Mouse (Mus musculus) neural tube, embryonic 15.5 days (tissue): ENCODE data around the gene 4930402F06Rik. TPM values are rescaled to one million over a fixed set of nuclear protein-coding genes. Genes with fewer than 3 reads are reported as not detected.
A peak's percentile ranks its signal among the peaks of the same experiment; 100 is the strongest.

Source experiments
- ATAC-seq: fragments of 200-750 bp; cut with Nextera tagmentation; 2 replicates; pipeline ENCODE4 v1.8.0; 2017; ENCODE audit warnings: mild to moderate bottlenecking, moderate TSS enrichment, moderate library complexity; ENCODE audit not compliant: low FRiP score
- H3K27ac ChIP-seq: fragments of 300-500 bp; sonication (generic); replicated peaks from 2 replicates; pipeline ENCODE4 v1.5.1; 2015; ENCODE audit warnings: mild to moderate bottlenecking, inconsistent platforms
- H3K27me3 ChIP-seq: fragments of 300-500 bp; sonication (generic); replicated peaks from 2 replicates; pipeline ENCODE4 v1.6.1; 2015; ENCODE audit warnings: inconsistent platforms
- H3K36me3 ChIP-seq: fragments of 300-500 bp; sonication (generic); 2 replicates; pipeline ENCODE4 v1.6.1; 2015; ENCODE audit warnings: inconsistent platforms
- H3K4me1 ChIP-seq: fragments of 300-500 bp; sonication (generic); 2 replicates; pipeline ENCODE4 v1.6.1; 2015; ENCODE audit warnings: inconsistent platforms
- H3K4me2 ChIP-seq: fragments of 300-500 bp; sonication (generic); 2 replicates; pipeline ENCODE4 v1.6.1; 2015; ENCODE audit warnings: inconsistent platforms, mild to moderate bottlenecking, moderate library complexity
- H3K4me3 ChIP-seq: fragments of 300-500 bp; sonication (generic); replicated peaks from 2 replicates; pipeline ENCODE4 v1.5.1; 2015; ENCODE audit warnings: mild to moderate bottlenecking, inconsistent platforms
- H3K9ac ChIP-seq: fragments of 300-500 bp; sonication (generic); replicated peaks from 2 replicates; pipeline ENCODE4 v1.6.1; 2015; ENCODE audit warnings: mild to moderate bottlenecking, inconsistent platforms
- H3K9me3 ChIP-seq: fragments of 300-500 bp; sonication (generic); replicated peaks from 2 replicates; pipeline ENCODE4 v1.6.1; 2016; ENCODE audit warnings: inconsistent platforms
- WGBS: fragments of 180-500 bp; shearing (Covaris S2); methylation state at CpG from one replicate; pipeline ENCODE4 v1.1.7; 2015; ENCODE audit warnings: mixed read lengths; 5-methylcytosine and 5-hydroxymethylcytosine counted together
- polyA plus RNA-seq: library from polyadenylated mRNA; unstranded; fragments of >200 nt; fragmentation: Nextera tagmentation; extraction: Ambion mirVana; gene quantifications from 2 replicates; pipeline ENCODE4 v1.2.1, GENCODE M21; 2015

4930402F06Rik gene
- polyA plus RNA-seq, 1 experiment from 2014 or later = not detected

DNA sequence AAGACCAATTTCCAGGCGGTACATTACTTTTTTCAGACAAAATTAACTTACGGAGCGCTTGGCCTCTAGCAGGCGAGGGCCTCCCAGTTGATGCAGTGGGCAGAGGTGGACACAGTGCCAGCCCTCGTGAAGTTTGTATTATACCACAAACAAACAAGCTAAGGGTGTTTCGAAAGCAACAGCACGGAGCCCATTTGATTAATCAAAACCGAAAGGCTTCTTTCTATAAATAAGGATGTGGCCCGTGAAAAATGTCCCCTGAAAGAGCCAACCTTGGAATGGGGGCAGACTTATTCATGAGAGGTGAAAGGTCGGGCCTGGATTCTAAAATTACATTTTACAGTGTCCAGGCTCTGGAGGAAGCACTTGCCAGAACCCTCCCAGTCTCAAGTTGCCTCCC lies 59.6 kb downstream of the 4930402F06Rik start:
- peak; percentile 10; the same call in 1 of the 2 replicates for ATAC-seq
- 44% methylated on average over 10 of the region's 10 CpGs for WGBS
- Histone ChIP-seq H3K9me3 (no peaks in the 10 kb centered on the region), H3K4me1 (peaks cover 19% of the 10 kb centered on the region), H3K36me3 (no peaks in the 10 kb centered on the region), H3K4me3 (peak overlapping the region; percentile 70), H3K27me3 (no peaks in the 10 kb centered on the region), H3K27ac (peak overlapping the region; percentile 85), H3K9ac (peak overlapping the region; percentile 70), H3K4me2 (peak overlapping the region; percentile 91)

GRCm38 (mm10) chr2:35336388-35337280 lies 60.3 kb downstream of the 4930402F06Rik start, which contains the start of gene Stom:
Stom (minus strand) TSS chr2:35336976.
- WGBS = under 1% methylated on average over 45 of the region's 45 CpGs
- Histone ChIP-seq H3K27ac (peak within 1 kb of the TSS; percentile 85), H3K36me3 (no peaks in the 10 kb centered on the region), H3K9me3 (no peaks in the 10 kb centered on the region), H3K27me3 (no peaks in the 10 kb centered on the region), H3K4me2 (peak within 1 kb of the TSS; percentile 91), H3K4me3 (peak within 1 kb of the TSS; percentile 70), H3K4me1 (peaks cover 19% of the 10 kb centered on the region), H3K9ac (peak within 1 kb of the TSS; percentile 70)
- peak; percentile 99 for ATAC-seq

DNA sequence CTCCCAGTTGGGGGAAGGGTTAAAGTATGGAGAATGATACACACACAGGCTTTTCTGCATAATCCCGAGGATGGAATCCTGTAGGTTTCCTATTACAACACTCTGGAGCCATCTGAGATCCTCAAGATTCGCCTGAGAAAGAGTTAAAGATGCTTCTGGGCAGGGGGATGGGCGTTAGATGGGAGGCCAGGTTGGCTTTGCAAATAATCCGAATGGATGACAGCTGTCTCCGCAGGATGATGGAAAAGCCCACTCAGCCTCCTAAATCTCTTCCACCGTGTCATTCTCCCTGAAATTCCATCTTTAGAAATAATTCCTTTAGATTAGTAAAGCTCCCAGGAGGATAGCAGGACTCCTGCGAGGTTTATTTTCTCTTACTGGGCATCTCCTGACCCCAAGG lies 61.4 kb downstream of the 4930402F06Rik start:
- Histone ChIP-seq H3K9me3 (no peaks in the 10 kb centered on the region), H3K4me3 (peak overlapping the region; percentile 70), H3K36me3 (no peaks in the 10 kb centered on the region), H3K4me1 (peaks cover 19% of the 10 kb centered on the region), H3K4me2 (peak overlapping the region; percentile 91), H3K27ac (no peak overlapping the region), H3K9ac (peak overlapping the region; percentile 70; the same call in 1 of the 2 replicates), H3K27me3 (no peaks in the 10 kb centered on the region)
- WGBS = 8% methylated on average over 7 of the region's 7 CpGs
- no peak for ATAC-seq

DNA sequence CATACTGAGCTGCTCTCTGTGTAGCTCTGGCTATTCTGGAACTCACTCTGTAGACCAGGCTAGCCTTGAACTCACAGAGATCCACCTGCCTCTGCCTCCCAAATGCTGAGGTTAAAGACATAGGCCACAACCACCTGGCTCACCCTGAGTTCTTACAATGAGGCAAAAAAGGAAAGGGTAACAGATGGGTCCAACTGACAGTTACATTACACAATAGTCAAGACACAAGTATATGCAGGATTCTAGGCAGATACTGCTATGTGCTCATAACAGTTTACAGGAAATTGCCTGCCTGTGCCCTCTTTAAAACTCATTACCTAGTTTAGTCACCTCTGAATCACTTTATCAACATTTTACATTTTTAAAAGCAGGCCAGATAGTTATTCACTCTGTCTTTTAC lies 63.3 kb downstream of the 4930402F06Rik start:
- H3K27me3 ChIP-seq = no peaks in the 10 kb centered on the region
- H3K9me3 ChIP-seq = no peaks in the 10 kb centered on the region
- no peak overlapping the region for H3K9ac ChIP-seq
- H3K36me3 ChIP-seq = no peaks in the 10 kb centered on the region
- no peak overlapping the region for H3K27ac ChIP-seq
- no peak for ATAC-seq
- no peak overlapping the region for H3K4me2 ChIP-seq
- H3K4me1 ChIP-seq = peaks cover 19% of the 10 kb centered on the region
- H3K4me3 ChIP-seq = no peak overlapping the region

DNA sequence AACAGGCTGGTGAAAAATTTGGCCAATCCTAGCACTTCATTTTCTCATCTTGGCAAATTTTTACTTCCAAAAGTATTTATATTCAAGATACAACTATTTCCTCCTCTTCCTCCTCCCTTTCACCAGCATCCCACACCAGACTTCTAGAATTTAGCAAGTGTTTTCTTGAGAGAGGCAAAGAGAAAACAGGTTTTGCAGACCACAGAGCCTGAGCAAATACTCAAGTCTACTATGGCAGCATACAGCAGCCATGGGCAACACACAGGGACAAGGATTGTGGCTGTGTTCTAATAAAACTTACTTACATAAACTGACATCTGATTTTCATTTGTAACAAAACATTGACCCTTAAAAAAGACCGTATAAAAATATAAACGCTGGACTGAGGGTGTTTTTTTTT lies 65.8 kb downstream of the 4930402F06Rik start:
- Histone ChIP-seq H3K36me3 (no peaks in the 10 kb centered on the region), H3K4me2 (no peak overlapping the region), H3K27ac (no peak overlapping the region), H3K4me1 (peaks cover 8% of the 10 kb centered on the region), H3K9ac (no peak overlapping the region), H3K9me3 (no peaks in the 10 kb centered on the region), H3K4me3 (no peak overlapping the region), H3K27me3 (no peaks in the 10 kb centered on the region)
- 73% methylated on average over 2 of the region's 2 CpGs for WGBS
- ATAC-seq = no peak

DNA sequence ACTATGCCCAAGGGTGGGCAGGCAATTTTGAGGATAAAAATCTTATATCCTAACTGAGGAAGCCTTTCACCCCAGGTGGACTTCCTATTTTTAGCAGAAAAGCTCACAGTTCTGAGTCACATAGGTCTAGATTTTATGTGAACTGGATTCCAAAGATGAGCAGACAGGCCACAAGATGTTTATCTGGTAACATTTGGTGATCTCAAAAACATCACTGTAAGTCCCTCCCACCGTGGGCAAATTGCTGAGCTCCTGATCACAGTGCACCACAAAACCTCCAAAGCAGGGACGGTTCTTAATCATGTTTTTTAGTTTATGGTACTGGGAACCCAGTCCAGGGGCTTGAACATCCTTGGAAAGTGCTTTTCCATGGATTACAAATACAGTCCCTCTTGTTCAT lies 67.9 kb downstream of the 4930402F06Rik start:
- Histone ChIP-seq H3K4me2 (no peak overlapping the region), H3K9ac (no peak overlapping the region), H3K9me3 (no peaks in the 10 kb centered on the region), H3K4me1 (no peaks in the 10 kb centered on the region), H3K36me3 (no peaks in the 10 kb centered on the region), H3K27me3 (no peaks in the 10 kb centered on the region), H3K27ac (no peak overlapping the region), H3K4me3 (no peak overlapping the region)
- WGBS = 93% methylated on average over 2 of the region's 2 CpGs
- no peak for ATAC-seq

DNA sequence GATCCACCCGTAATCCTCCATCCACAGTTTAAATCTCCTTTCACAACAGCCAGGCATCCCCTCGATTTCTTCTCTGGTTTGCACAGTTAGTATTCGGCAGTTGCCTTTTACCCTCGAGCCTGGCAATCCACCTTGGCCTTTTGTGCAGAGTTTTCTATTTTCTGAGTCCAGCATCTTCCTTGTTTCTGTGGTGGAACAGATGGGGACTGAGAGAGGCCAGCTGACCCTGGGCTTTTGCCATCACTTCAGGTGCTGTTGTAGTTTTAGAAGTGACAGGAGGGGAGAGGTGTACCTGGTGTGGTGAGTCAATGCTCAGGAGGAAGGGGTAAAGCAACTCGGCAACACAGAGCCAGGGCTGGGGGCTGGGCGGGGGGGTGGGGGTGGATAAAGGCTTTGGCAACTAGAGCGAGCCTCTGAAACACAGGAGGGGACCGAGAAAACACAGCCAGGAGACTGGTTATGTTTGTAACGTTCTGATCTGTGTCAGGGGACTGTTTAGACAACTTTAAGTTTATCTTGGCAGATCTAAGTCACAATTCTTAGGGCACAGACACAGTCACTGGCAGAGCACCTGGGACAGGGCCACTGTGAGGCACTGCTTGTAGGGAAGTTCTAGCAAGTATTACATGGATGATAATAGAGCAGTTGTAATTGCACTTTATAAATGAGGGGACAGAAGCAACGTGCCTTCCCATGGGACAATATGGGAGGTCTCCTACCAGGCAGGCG lies 68.7 kb downstream of the 4930402F06Rik start:
- 54% methylated on average over 11 of the region's 11 CpGs for WGBS
- Histone ChIP-seq H3K4me3 (no peak overlapping the region), H3K27ac (no peak overlapping the region), H3K9ac (no peak overlapping the region), H3K36me3 (no peaks in the 10 kb centered on the region), H3K4me2 (no peak overlapping the region), H3K9me3 (no peaks in the 10 kb centered on the region), H3K4me1 (0 out of 2 replicates have a peak, but pooled peaks cover 4% of the 10 kb centered on the region), H3K27me3 (no peaks in the 10 kb centered on the region)
- no peak for ATAC-seq

DNA sequence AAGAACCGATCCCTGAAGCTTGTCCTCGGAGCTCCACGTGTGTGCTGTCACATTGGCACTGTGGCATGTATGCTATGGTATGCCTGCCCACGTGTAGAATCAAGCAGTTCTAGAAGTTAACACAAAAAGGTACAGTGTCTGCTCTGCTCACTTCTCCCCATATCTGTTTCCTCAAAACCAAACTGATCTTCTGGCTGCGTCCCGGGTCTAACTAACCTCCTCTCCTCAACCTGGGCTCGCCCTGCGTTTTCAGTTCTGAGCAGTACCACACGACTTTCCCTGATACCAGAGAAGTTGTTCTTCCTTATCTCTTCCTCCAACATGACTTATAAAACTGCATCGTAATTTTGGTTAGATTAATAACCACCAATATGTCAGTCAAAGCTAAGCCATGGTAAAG lies 69.4 kb downstream of the 4930402F06Rik start:
- Histone ChIP-seq H3K27ac (no peak overlapping the region), H3K9ac (no peak overlapping the region), H3K9me3 (no peaks in the 10 kb centered on the region), H3K36me3 (no peaks in the 10 kb centered on the region), H3K4me3 (no peak overlapping the region), H3K27me3 (no peaks in the 10 kb centered on the region), H3K4me2 (no peak overlapping the region), H3K4me1 (peaks cover 10% of the 10 kb centered on the region; the same call in 1 of the 2 replicates)
- no peak for ATAC-seq
- WGBS = 72% methylated on average over 10 of the region's 10 CpGs

GRCm38 (mm10) chr2:35326931-35327330 lies 70.0 kb downstream of the 4930402F06Rik start:
- H3K4me3 ChIP-seq = no peak overlapping the region
- ATAC-seq = no peak
- peaks cover 15% of the 10 kb centered on the region; the same call in 1 of the 2 replicates for H3K4me1 ChIP-seq
- no peaks in the 10 kb centered on the region for H3K36me3 ChIP-seq
- H3K27ac ChIP-seq = no peak overlapping the region
- no peak overlapping the region for H3K9ac ChIP-seq
- no peak overlapping the region for H3K4me2 ChIP-seq
- WGBS = 73% methylated on average over 1 of the region's 1 CpGs
- H3K27me3 ChIP-seq = no peaks in the 10 kb centered on the region
- no peaks in the 10 kb centered on the region for H3K9me3 ChIP-seq

GRCm38 (mm10) chr2:35325930-35326329 lies 71.0 kb downstream of the 4930402F06Rik start:
- no peak overlapping the region for H3K4me3 ChIP-seq
- ATAC-seq = no peak
- no peaks in the 10 kb centered on the region for H3K9me3 ChIP-seq
- H3K27me3 ChIP-seq = no peaks in the 10 kb centered on the region
- H3K4me2 ChIP-seq = no peak overlapping the region
- H3K9ac ChIP-seq = no peak overlapping the region
- 74% methylated on average over 10 of the region's 10 CpGs for WGBS
- H3K4me1 ChIP-seq = peaks cover 18% of the 10 kb centered on the region; the same call in 1 of the 2 replicates
- H3K27ac ChIP-seq = no peak overlapping the region
- H3K36me3 ChIP-seq = no peaks in the 10 kb centered on the region
